Mouse (Mus musculus) thymus, postnatal 0 days (tissue): ENCODE data around the gene Trim24. TPM values are rescaled to one million over a fixed set of nuclear protein-coding genes. Genes with fewer than 3 reads are reported as not detected.

Source experiments
- polyA plus RNA-seq: library from polyadenylated mRNA; unstranded; fragments of >200 nt; fragmentation: Nextera tagmentation; extraction: Ambion mirVana; gene quantifications from 2 replicates; pipeline ENCODE4 v1.2.1, GENCODE M21; 2015

The Trim24 gene
- polyA plus RNA-seq, 1 experiment from 2014 or later = 15.7 TPM

Other genes with a start within 250 kb of the Trim24 start
- gene Svopl, start 176.2 kb downstream of the Trim24 start, polyA plus RNA-seq = 1.2 TPM in 2 replicates
- 0.31 and 0.42 TPM in 2 replicates for gene Tmem213, start 238.4 kb downstream of the Trim24 start, polyA plus RNA-seq